Mouse (Mus musculus): ENCODE results near the gene Nt5c3.

DNA sequence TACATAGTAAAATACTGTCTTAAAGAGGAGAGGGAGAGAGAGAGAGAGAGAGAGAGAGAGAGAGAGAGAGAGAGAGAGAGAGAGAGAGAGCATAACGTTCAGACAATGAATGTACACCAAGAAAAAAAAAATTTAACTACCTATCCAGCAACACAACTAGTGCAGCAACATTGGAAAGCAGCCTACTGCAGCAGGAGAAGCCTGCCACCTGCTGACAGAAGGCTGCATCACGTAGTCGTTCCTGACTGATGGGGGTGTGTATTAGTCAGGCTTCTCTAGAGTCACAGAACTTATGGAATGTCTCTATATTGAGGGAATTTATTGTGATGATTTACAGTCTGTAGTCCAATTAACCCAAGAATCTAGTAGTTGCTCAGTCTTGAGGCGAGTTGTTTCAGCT lies 14.8 kb downstream of the Nt5c3 start:
- TF ChIP-seq CTCF (IDR thresholded peaks at IDR 0.05; ENCODE audit: extremely low read depth, insufficient read depth, low read length): peak; percentile 85
- no peak for TF ChIP-seq POLR2A (IDR thresholded peaks at IDR 0.05; ENCODE audit: extremely low read depth, insufficient read depth, low read length)

Measured in cortical plate, adult 2 months (tissue).